Mouse (Mus musculus): ENCODE results near the gene Gpatch8. TPM values are rescaled to one million over a fixed set of nuclear protein-coding genes. Genes with fewer than 3 reads are reported as not detected.

Gene Gpatch8
- total RNA-seq (2021) = 10 to 100 TPM; 39.5 to 45.7 TPM
- long read RNA-seq, experiment 1, full-length matches to known transcripts = 5 of 10 reads
- long read RNA-seq, experiment 1, partial matches to known transcripts = 4 of 10 reads
- long read RNA-seq, experiment 1, other reads (novel, unspliced or antisense) = 1 of 10 reads
- long read RNA-seq, experiment 2, full-length matches to known transcripts = 12 of 20 reads
- long read RNA-seq, experiment 2, partial matches to known transcripts = 0 of 20 reads
- long read RNA-seq, experiment 2, other reads (novel, unspliced or antisense) = 8 of 20 reads

GRCm38 (mm10) chr11:102556031-102556715, at the start of gene Gpatch8:
Gene Gpatch8, minus strand, starts transcription at chr11:102556392.
- peak; percentile 93 to 95 for DNase-seq (ENCODE audit: low spot score in 2 of 2)

- peak in 1 of 2 experiments; percentile 55 for DNase-seq (ENCODE audit: low spot score in 2 of 2)
Observed at GRCm38 (mm10) chr11:102604777-102605552, 48.8 kb upstream of the Gpatch8 start.

- DNase-seq (ENCODE audit: low spot score in 2 of 2) = peak; percentile 70 to 85
Observed at GRCm38 (mm10) chr11:102604010-102604584, 47.9 kb upstream of the Gpatch8 start, which contains the start of gene Fzd2. Gene Fzd2, plus strand, starts transcription at chr11:102604396.

GRCm38 (mm10) chr11:102603496-102603850, 47.3 kb upstream of the Gpatch8 start:
- peak in 1 of 2 experiments; percentile 64 for DNase-seq (ENCODE audit: low spot score in 2 of 2)

- peak in 1 of 2 experiments; percentile 47 for DNase-seq (ENCODE audit: low spot score in 2 of 2)
Observed at GRCm38 (mm10) chr11:102602816-102603495, 46.8 kb upstream of the Gpatch8 start.

- DNase-seq (ENCODE audit: low spot score in 2 of 2) = no peak
Observed at GRCm38 (mm10) chr11:102599912-102600311, 43.7 kb upstream of the Gpatch8 start.

- DNase-seq (ENCODE audit: low spot score in 2 of 2) = peak in 1 of 2 experiments; percentile 33
Observed at GRCm38 (mm10) chr11:102595341-102595820, 39.2 kb upstream of the Gpatch8 start.

GRCm38 (mm10) chr11:102587554-102587953, 31.4 kb upstream of the Gpatch8 start:
- no peak for DNase-seq (ENCODE audit: low spot score in 2 of 2)

GRCm38 (mm10) chr11:102586445-102587130, 30.4 kb upstream of the Gpatch8 start:
- no peak for DNase-seq (ENCODE audit: low spot score in 2 of 2)

GRCm38 (mm10) chr11:102582736-102583135, 26.5 kb upstream of the Gpatch8 start:
- no peak for DNase-seq (ENCODE audit: low spot score in 2 of 2)

- peak in 1 of 2 experiments; percentile 65 for DNase-seq (ENCODE audit: low spot score in 2 of 2)
Observed at GRCm38 (mm10) chr11:102582016-102582610, 25.9 kb upstream of the Gpatch8 start.

GRCm38 (mm10) chr11:102581281-102582015, 25.3 kb upstream of the Gpatch8 start:
- DNase-seq (ENCODE audit: low spot score in 2 of 2) = no peak

- no peak for DNase-seq (ENCODE audit: low spot score in 2 of 2)
Observed at GRCm38 (mm10) chr11:102580034-102580330, 23.8 kb upstream of the Gpatch8 start.

GRCm38 (mm10) chr11:102579165-102580033, 23.2 kb upstream of the Gpatch8 start, which contains the start of gene Gm11627:
Gene Gm11627, minus strand, starts transcription at chr11:102579461.
- peak in 1 of 2 experiments; percentile 30 for DNase-seq (ENCODE audit: low spot score in 2 of 2)

GRCm38 (mm10) chr11:102578341-102579118, 22.3 kb upstream of the Gpatch8 start:
- peak; percentile 85 to 87 for DNase-seq (ENCODE audit: low spot score in 2 of 2)

GRCm38 (mm10) chr11:102576050-102576754, 20.0 kb upstream of the Gpatch8 start:
- DNase-seq (ENCODE audit: low spot score in 2 of 2) = no peak

GRCm38 (mm10) chr11:102575034-102575433, 18.8 kb upstream of the Gpatch8 start:
- no peak for DNase-seq (ENCODE audit: low spot score in 2 of 2)

Measured in gastrocnemius, postnatal 4 days (tissue).